Mouse (Mus musculus) C3H10T1/2 (cell line): ENCODE results near the gene Iffo2. TPM values are rescaled to one million over a fixed set of nuclear protein-coding genes. Genes with fewer than 3 reads are reported as not detected.

ENCODE experiments used
- polyA plus RNA-seq, 2 experiments: library from polyadenylated mRNA; unstranded; fragments of >200 nt; fragmentation: generic; extraction: Trizol; gene quantifications; one replicate each; pipeline ENCODE4 v1.2.1; 2012; ENCODE audit warnings: missing spikeins in 2 of 2

The Iffo2 gene
- 1 to 10 TPM; 4.2 to 8.3 TPM for polyA plus RNA-seq

GRCm38 (mm10) chr4:139530248-139530647 lies at the start of gene Iffo2:
Gene Iffo2, plus strand, starts transcription at chr4:139530548.

GRCm38 (mm10) chr4:139602357-139603244 lies 72.3 kb downstream of the Iffo2 start, which contains the start of gene Gm21969:
Gene Gm21969, plus strand, starts transcription at chr4:139603186.

GRCm38 (mm10) chr4:139622373-139623282 lies 92.3 kb downstream of the Iffo2 start, which contains the start of gene Aldh4a1:
Gene Aldh4a1, plus strand, starts transcription at chr4:139622866.

GRCm38 (mm10) chr4:139653238-139653637 lies 122.9 kb downstream of the Iffo2 start, which contains the start of gene Tas1r2:
Gene Tas1r2, plus strand, starts transcription at chr4:139653538.

Other genes with a start within 250 kb of the Iffo2 start
- gene Pqlc2, start 219.8 kb upstream of the Iffo2 start, polyA plus RNA-seq, result 1 to 10 TPM; 4.3 to 4.9 TPM
- gene Akr7a5, start 219.8 kb upstream of the Iffo2 start, polyA plus RNA-seq, result 100 to 1,000 TPM; 108 to 114 TPM
- gene Mrto4, start 178.0 kb upstream of the Iffo2 start, polyA plus RNA-seq, result 100 to 1,000 TPM in 1 of 2 experiments, 10 to 100 TPM in 1; 43.9 to 184 TPM
- 10 to 100 TPM in 1 of 2 experiments, 1 to 10 TPM in 1; 2.6 to 14.0 TPM for gene Emc1, start 178.0 kb upstream of the Iffo2 start, polyA plus RNA-seq
- 100 to 1,000 TPM in 1 of 2 experiments, 10 to 100 TPM in 1; 33.5 to 111 TPM for gene Ubr4, start 177.9 kb upstream of the Iffo2 start, polyA plus RNA-seq
- gene Gm21969, start 72.6 kb downstream of the Iffo2 start, polyA plus RNA-seq, result not detected
- gene Aldh4a1, start 92.3 kb downstream of the Iffo2 start, polyA plus RNA-seq, result 1 to 10 TPM; 3.0 to 9.1 TPM
- under 1 TPM in 1 of 2 experiments, not detected in 1; 0.05 TPM for gene Tas1r2, start 123.0 kb downstream of the Iffo2 start, polyA plus RNA-seq